Mouse (Mus musculus) frontal cortex, adult (tissue): ENCODE measurements around the gene Tex9.
"Not testable (repeated sequence)": the region's sequence is repeated elsewhere in the genome, so short reads cannot be mapped to it uniquely, and the experiment has no call there.

Experiments used
- ATAC-seq: cut with Nextera tagmentation; 2 replicates; pipeline ENCODE4 v1.9.2; 2017; ENCODE audit warnings: mild to moderate bottlenecking, moderate library complexity, mixed read lengths; ENCODE audit not compliant: low TSS enrichment

Tex9 gene

GRCm38 (mm10) chr9:72479276-72479675, 12.7 kb downstream of the Tex9 start:
- no peak for ATAC-seq

- no peak for ATAC-seq
Observed at GRCm38 (mm10) chr9:72477306-72477705, 14.7 kb downstream of the Tex9 start.

GRCm38 (mm10) chr9:72475511-72475910, 16.5 kb downstream of the Tex9 start:
- ATAC-seq = peak; percentile 91

- no peak for ATAC-seq
Observed at GRCm38 (mm10) chr9:72469851-72470250, 22.2 kb downstream of the Tex9 start.

DNA sequence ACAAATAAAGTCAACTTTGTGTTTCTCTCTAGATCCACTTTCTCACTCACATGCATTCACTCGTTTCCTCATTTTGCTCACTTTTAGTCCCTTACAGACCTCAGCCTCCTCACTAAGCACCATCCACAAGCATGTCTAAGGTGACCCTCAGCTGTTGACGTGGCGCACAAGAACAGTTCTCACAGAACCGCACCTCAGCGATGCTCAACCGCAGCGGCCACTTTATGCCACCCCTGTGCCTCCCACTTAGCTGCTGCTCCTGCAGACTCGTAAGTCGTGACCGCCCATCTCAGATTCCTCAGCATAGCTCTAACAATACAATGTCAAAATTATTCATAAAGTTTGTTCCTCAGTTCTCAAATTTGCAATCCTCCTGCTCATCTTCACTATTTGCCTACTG, 23.4 kb downstream of the Tex9 start:
- ATAC-seq = no peak; the same call in 1 of the 2 replicates

GRCm38 (mm10) chr9:72467551-72468407, 24.2 kb downstream of the Tex9 start:
- ATAC-seq = peak; percentile 88

GRCm38 (mm10) chr9:72465754-72466181, 26.2 kb downstream of the Tex9 start:
- no peak for ATAC-seq

DNA sequence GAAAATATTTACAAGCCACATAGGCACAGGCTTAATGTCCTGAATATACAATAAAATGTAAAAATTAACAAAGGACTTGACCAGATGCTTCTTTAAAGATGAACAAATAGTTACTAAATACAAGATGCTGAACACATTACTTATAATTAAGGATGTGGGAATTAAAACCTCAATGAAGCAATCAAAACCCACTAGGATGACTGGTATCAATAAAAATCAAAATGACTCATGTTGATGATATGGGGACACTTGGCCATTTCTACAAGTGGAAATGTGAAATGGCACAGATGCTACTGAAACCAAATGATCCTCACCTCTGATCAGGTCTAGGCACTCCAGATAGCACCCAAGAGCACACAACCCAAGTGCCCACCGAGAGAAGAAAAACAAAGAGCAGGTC, 27.2 kb downstream of the Tex9 start:
- no peak for ATAC-seq

DNA sequence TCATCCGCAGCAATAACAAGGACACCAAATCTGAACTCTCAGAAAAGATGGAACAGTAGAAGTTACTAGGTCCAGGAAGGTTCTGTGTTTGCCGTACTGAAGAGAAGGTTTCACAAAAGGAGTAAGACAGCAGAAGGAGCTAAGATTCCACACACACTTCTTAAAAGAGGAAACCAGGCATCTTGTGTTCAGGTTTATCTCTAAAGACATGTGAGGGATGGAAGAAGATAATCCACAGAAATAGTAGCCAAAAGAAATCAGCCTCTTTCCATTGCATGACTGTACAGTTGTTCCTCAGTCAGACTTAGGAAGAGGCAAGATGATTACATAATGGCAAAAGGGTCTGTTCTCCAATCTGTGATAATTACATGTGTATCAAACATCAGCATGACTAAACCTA, 29.6 kb downstream of the Tex9 start:
- ATAC-seq = no peak

DNA sequence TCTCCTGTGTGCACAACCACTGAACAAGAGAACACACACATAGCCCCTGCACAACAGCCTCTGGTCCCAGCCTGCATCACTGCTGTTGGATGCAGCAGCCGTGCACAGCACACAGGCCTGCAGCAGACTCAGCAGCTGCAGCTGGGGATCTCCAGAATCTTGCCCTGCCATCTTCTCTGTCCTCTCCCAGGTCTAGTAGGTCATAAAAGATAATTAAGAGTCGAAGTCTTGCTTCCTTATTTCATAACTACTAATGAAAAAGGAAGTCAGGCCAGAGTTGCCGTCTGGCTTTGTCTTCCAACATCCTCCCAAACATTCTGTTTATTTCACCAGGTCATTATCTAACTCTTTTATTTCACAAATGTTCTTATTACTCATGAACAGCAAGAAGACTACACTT, 31.2 kb downstream of the Tex9 start:
- no peak for ATAC-seq

DNA sequence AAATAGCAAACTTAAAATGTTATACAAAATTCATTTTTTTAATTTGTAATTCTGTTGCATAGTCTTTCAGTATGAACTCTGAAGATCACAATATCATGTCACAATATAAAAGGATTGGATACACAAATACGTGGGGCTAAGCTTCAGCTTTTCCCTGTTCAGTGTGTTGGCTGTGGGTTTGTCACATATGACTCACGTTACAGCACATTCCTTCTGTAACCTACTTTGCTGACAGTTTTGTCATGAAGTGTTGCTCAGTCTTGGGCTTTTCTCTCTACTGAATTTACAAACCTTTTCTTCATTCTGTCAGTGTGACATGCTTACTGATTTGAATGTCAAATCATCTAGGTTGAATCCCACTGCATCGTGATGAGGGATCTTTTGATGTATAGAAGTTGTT, 32.3 kb downstream of the Tex9 start:
- ATAC-seq = peak; percentile 85

DNA sequence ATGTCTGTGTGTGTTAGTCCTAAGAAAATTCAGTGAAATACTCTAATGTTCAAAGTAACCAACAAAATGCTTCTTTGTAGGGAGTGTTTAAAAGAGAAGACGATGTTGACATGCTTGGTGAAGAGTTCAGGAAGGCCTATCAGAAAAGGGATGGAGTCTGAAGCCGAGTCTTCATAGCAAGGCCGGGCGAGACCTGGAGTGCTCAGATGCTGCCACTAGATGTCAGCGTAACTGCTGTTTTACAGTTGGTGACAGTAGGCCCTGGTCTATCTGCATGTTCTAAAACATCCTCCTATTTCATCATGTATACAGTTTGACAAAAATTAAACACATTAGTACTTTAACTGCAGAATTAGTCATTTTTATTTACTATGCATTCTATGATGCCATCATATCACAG, 33.8 kb downstream of the Tex9 start:
- ATAC-seq = peak; percentile 94

GRCm38 (mm10) chr9:72456374-72456773, 35.6 kb downstream of the Tex9 start:
- no peak for ATAC-seq

GRCm38 (mm10) chr9:72454281-72454680, 37.7 kb downstream of the Tex9 start:
- ATAC-seq = not testable (repeated sequence)

GRCm38 (mm10) chr9:72451111-72451510, 40.9 kb downstream of the Tex9 start:
- ATAC-seq = no peak

GRCm38 (mm10) chr9:72450363-72450762, 41.6 kb downstream of the Tex9 start:
- no peak for ATAC-seq

DNA sequence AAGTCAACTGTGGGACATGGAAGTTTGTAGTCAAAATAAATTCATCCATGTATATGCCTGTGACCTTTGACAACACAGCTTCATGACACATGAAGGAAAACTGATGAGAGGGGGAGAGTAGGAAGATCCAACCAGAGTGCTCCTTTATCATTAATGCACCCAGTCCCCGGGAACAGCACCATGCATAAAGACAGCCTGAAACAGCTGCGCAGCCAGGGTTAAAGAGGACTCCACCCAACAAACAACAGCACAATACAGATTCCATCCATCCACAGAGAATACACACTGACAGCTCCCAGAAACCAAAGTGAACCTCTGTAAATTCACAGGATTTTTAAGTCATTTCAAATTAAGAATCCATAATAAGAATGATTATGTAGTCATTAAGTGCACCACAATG, 42.2 kb downstream of the Tex9 start:
- peak; percentile 28; the same call in 1 of the 2 replicates for ATAC-seq

DNA sequence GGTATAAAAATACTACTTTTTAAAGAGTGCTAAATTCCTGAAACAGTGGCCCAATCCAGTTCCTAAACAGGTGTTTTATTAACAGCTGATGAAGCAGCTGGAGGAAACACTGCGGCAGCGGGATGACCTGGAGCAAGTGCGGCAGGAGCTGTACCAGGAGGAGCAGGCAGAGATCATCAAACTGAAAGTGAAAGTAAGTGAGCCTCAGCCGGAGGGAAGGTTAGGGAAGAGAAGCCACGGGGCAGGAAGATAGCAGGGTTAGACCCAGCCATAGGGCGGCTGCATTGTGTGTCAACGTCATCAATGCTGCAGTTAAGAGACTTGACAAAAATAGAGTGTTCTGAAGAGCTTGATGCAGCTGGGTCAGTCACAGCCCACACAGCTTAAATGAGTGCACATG, 42.6 kb downstream of the Tex9 start:
- peak; percentile 67 for ATAC-seq

- no peak for ATAC-seq
Observed at GRCm38 (mm10) chr9:72448026-72448425, 44.0 kb downstream of the Tex9 start.

DNA sequence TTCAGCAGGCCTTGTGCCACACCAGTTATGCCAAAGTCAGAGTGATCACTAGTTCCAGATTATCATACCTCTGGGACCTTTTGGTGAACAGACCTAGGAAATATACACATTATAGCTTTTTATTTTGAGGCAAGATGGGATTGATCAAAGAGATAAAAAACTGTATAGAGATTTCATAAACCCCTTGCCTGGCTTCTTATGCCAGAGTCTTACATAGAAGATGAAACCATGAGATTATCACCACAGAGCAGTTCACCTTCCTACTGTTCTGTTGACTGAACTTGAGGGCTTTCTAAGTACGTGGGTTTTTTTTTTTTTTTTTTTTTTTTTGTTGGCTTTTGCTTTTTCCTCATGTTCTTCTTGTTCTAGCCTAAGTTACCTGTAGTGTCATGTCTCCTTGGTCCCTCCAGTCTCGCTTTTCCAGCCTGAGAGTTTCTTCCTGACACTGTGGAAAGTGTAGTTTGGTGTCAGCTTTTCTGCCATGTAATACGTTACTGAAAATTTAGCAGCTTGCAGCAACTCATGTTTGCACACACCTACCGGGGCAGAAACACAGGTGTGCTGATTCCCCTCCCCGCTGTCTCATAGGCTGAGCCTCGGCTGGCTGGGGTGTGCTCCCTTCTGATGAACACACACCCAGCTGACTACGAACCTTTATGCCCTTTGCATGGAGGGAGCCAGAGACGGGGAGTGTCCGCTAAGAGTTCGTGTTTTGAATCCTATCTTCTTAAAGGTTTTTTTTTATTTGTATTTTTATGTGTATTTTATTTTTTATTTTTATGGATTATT, 49.9 kb downstream of the Tex9 start:
- no peak for ATAC-seq

- ATAC-seq = no peak
Observed at GRCm38 (mm10) chr9:72440948-72441926, 50.8 kb downstream of the Tex9 start.

DNA sequence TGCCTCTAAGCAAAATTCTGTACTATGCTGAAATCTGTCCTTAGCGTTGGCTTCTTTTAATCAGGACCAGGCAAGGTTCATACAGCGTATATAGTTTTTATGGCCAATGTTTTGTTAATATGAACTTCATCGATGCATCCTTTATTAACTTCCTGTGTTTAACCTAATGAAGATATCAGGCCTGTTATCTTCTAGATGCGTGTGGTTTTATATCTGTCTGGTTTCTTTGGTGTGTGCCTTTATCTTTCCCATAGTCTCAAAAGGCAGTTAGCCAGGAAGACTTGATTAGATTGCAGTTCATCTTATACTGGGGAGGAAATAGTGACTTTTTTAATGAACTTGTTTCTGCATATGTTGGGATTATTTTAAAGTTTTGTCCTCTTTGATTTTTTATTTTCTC, 51.7 kb downstream of the Tex9 start:
- no peak for ATAC-seq
